Comparison of ENCODE assay signal across 8 mouse cellular contexts in the genomic region with DNA sequence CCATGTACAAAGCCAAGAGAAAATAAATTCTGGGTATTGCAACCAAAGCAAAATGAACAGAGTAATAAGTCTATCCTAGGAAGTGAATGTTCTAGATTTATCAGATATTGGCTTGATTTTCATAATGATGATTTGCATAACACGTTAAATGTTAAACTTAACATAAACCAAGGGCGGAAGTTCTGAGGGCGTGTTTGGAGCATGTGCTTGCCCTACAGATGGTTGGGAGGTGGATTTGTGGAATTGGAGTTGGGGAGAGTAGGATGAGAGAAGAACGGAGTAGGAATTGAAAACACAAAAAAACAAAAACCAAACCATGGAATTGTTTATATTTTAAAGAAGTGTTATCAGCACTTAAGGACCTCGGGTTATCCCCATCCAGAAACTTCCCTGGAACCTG. TPM values are rescaled to one million over a fixed set of nuclear protein-coding genes. Genes with fewer than 3 reads are reported as not detected.
DNase-seq lines count a peak whose midpoint lies in the region; ATAC-seq and TF ChIP-seq lines count a peak whose summit lies in the region.

No protein-coding gene starts in this region.

- H3K27ac ChIP-seq in heart, embryonic 11.5 days (ENCODE audit: low read depth, low read length): no peak overlapping the region
- H3K27ac ChIP-seq in forebrain, postnatal 0 days (ENCODE audit: low read depth, low read length): no peak overlapping the region
- no peak overlapping the region for H3K27ac ChIP-seq in liver, embryonic 15.5 days (replicated peaks)

- H3K36me3 ChIP-seq in heart, embryonic 11.5 days (ENCODE audit: control insufficient read depth, insufficient read depth, low read length): no peaks in the 10 kb centered on the region
- H3K36me3 ChIP-seq in E14TG2a.4 (ENCODE audit: insufficient read depth, low read length): no peaks in the 10 kb centered on the region
- H3K36me3 ChIP-seq in forebrain, postnatal 0 days (ENCODE audit: insufficient read depth): no peaks in the 10 kb centered on the region
- H3K36me3 ChIP-seq in liver, embryonic 15.5 days (replicated peaks): no peaks in the 10 kb centered on the region

- 61% methylated on average over 5 of the region's 5 CpGs for WGBS in heart, embryonic 11.5 days (ENCODE audit: insufficient replicate concordance)
- 59% methylated on average over 5 of the region's 5 CpGs for WGBS in forebrain, postnatal 0 days
- WGBS in liver, embryonic 15.5 days (ENCODE audit: insufficient replicate concordance): 57% methylated on average over 5 of the region's 5 CpGs

- H3K4me3 ChIP-seq in heart, embryonic 11.5 days (ENCODE audit: low read depth, low read length): peak overlapping the region; percentile 61
- H3K4me3 ChIP-seq in E14TG2a.4 (replicated peaks; ENCODE audit: low read length): peak overlapping the region; percentile 80
- peak overlapping the region; percentile 51 for H3K4me3 ChIP-seq in forebrain, postnatal 0 days (ENCODE audit: low read depth, low read length)
- H3K4me3 ChIP-seq in liver, embryonic 15.5 days (replicated peaks): peak overlapping the region; percentile 74

- no peaks in the 10 kb centered on the region for H3K9me3 ChIP-seq in heart, embryonic 11.5 days (replicated peaks; ENCODE audit: control insufficient read depth, low read length)
- no peaks in the 10 kb centered on the region for H3K9me3 ChIP-seq in E14TG2a.4 (ENCODE audit: low read length)
- no peaks in the 10 kb centered on the region for H3K9me3 ChIP-seq in forebrain, postnatal 0 days (ENCODE audit: low read length)
- no peaks in the 10 kb centered on the region for H3K9me3 ChIP-seq in liver, embryonic 15.5 days (replicated peaks)

- H3K27me3 ChIP-seq in heart, embryonic 11.5 days (ENCODE audit: control insufficient read depth, insufficient read depth, low read length): no peaks in the 10 kb centered on the region
- H3K27me3 ChIP-seq in E14TG2a.4 (ENCODE audit: insufficient read depth, low read length): no peaks in the 10 kb centered on the region
- no peaks in the 10 kb centered on the region for H3K27me3 ChIP-seq in forebrain, postnatal 0 days (ENCODE audit: insufficient read depth, low read length)
- no peaks in the 10 kb centered on the region for H3K27me3 ChIP-seq in liver, embryonic 15.5 days

- no peaks in the 10 kb centered on the region for H3K4me1 ChIP-seq in heart, embryonic 11.5 days (ENCODE audit: control insufficient read depth, insufficient read depth, low read length)
- no peaks in the 10 kb centered on the region for H3K4me1 ChIP-seq in E14TG2a.4 (replicated peaks; ENCODE audit: low read depth, low read length)
- H3K4me1 ChIP-seq in forebrain, postnatal 0 days (ENCODE audit: insufficient read depth): no peaks in the 10 kb centered on the region
- peaks cover 13% of the 10 kb centered on the region for H3K4me1 ChIP-seq in liver, embryonic 15.5 days (replicated peaks)

- peak overlapping the region; percentile 59; the same call in 1 of the 2 replicates for H3K9ac ChIP-seq in heart, embryonic 11.5 days (ENCODE audit: low read depth, low read length)
- peak overlapping the region; percentile 71; the same call in 1 of the 2 replicates for H3K9ac ChIP-seq in forebrain, postnatal 0 days
- 0 out of 2 replicates have a peak overlapping the region, but pooled peaks have one; percentile 78 for H3K9ac ChIP-seq in liver, embryonic 15.5 days

- H3K4me2 ChIP-seq in heart, embryonic 11.5 days: peak overlapping the region; percentile 66
- H3K4me2 ChIP-seq in forebrain, postnatal 0 days (ENCODE audit: low read depth): peak overlapping the region; percentile 50
- peak overlapping the region; percentile 79 for H3K4me2 ChIP-seq in liver, embryonic 15.5 days

- DNase-seq in heart, adult 8-10 months (ENCODE audit: low spot score): no peak
- DNase-seq in forebrain, postnatal 0 days: peak; percentile 1
- DNase-seq in spleen, adult 18-20 months: no peak
- DNase-seq in ovary, postnatal 36 days (ENCODE audit: low spot score): no peak

- no peak for TF ChIP-seq CTCF in E14TG2a.4 (conservative IDR thresholded peaks at IDR 0.05; ENCODE audit: low read length)
- TF ChIP-seq CTCF in forebrain, postnatal 0 days (IDR thresholded peaks at IDR 0.05; ENCODE audit: low read depth): no peak

- no peak for ATAC-seq in heart, embryonic 11.5 days (replicated peaks; ENCODE audit: insufficient number of reproducible peaks, low FRiP score, low TSS enrichment)
- ATAC-seq in forebrain, postnatal 0 days: no peak
- no peak for ATAC-seq in liver, embryonic 15.5 days (ENCODE audit: insufficient read depth)
- no peak for ATAC-seq in erythroid progenitor cell, adult 5-6 weeks (replicated peaks; ENCODE audit: low FRiP score, poor library complexity, severe bottlenecking)

RNA-seq across cellular contexts. Expression of gene Mtmr1, which starts 0.5 kb away (rescaled TPM):
- 11.3 and 11.7 TPM in 2 replicates for polyA plus RNA-seq in heart, embryonic 11.5 days (2014; fragmentation: Nextera tagmentation; extraction: Ambion mirVana)
- 10 to 100 TPM; 22.9 to 24.9 (median 24.0) TPM for total RNA-seq in heart, adult 8-10 months (2022)
- 31.1 and 39.3 TPM in 2 replicates for total RNA-seq in forebrain, postnatal 0 days (2014; rRNA removed)
- polyA plus RNA-seq in forebrain, postnatal 0 days (2015; fragmentation: Nextera tagmentation; extraction: Ambion mirVana): 7.4 and 9.9 TPM in 2 replicates
- polyA plus RNA-seq in liver, embryonic 15.5 days (2015; fragmentation: Nextera tagmentation; extraction: Ambion mirVana): 4.8 and 5.0 TPM in 2 replicates
- 11.9 and 18.4 TPM in 2 replicates for total RNA-seq in erythroid progenitor cell, adult 5-6 weeks (2015; ENCODE audit: low replicate concordance)
- 11.6 and 19.3 TPM in 2 replicates for total RNA-seq in erythroid progenitor cell, adult 5-6 weeks (2017; ENCODE audit: low replicate concordance)
